Mouse (Mus musculus) limb, embryonic 15.5 days (tissue): ENCODE data around the gene Snx9. TPM values are rescaled to one million over a fixed set of nuclear protein-coding genes. Genes with fewer than 3 reads are reported as not detected.

Experiments
- ATAC-seq: fragments of 200-750 bp; cut with Nextera tagmentation; 2 replicates; pipeline ENCODE4 v1.8.0; 2017; ENCODE audit warnings: low read depth, moderate TSS enrichment; ENCODE audit not compliant: insufficient number of reproducible peaks, low FRiP score, low TSS enrichment
- H3K27ac ChIP-seq: fragments of 300-500 bp; sonication (generic); 2 replicates; pipeline ENCODE4 v1.5.1; 2015; ENCODE audit warnings: moderate library complexity, mild to moderate bottlenecking, inconsistent platforms
- H3K27me3 ChIP-seq: fragments of 300-500 bp; sonication (generic); 2 replicates; pipeline ENCODE4 v1.6.1; 2015; ENCODE audit warnings: inconsistent platforms
- H3K36me3 ChIP-seq: fragments of 300-500 bp; sonication (generic); 2 replicates; pipeline ENCODE4 v1.6.1; 2015; ENCODE audit warnings: inconsistent platforms
- H3K4me1 ChIP-seq: fragments of 300-500 bp; sonication (generic); 2 replicates; pipeline ENCODE4 v1.6.1; 2015; ENCODE audit warnings: inconsistent platforms
- H3K4me2 ChIP-seq: fragments of 300-500 bp; sonication (generic); 2 replicates; pipeline ENCODE4 v1.6.1; 2015; ENCODE audit warnings: mild to moderate bottlenecking, inconsistent platforms
- H3K4me3 ChIP-seq: fragments of 300-500 bp; sonication (generic); 2 replicates; pipeline ENCODE4 v1.5.1; 2015; ENCODE audit warnings: mild to moderate bottlenecking, inconsistent platforms
- H3K9ac ChIP-seq: fragments of 300-500 bp; sonication (generic); 2 replicates; pipeline ENCODE4 v1.6.1; 2015; ENCODE audit warnings: inconsistent platforms
- H3K9me3 ChIP-seq: fragments of 300-500 bp; sonication (generic); 2 replicates; pipeline ENCODE4 v1.6.1; 2016; ENCODE audit warnings: inconsistent platforms
- WGBS: fragments of 180-500 bp; shearing (Covaris S2); methylation state at CpG from one replicate; pipeline ENCODE4 v1.1.7; 2015; 5-methylcytosine and 5-hydroxymethylcytosine counted together
- polyA plus RNA-seq: library from polyadenylated mRNA; unstranded; fragments of >200 nt; fragmentation: Nextera tagmentation; extraction: Ambion mirVana; gene quantifications from 2 replicates; pipeline ENCODE4 v1.2.1, GENCODE M21; 2015

The Snx9 gene
- polyA plus RNA-seq, 1 experiment from 2014 or later, result 34.9 TPM

GRCm38 (mm10) chr17:5977921-5978504 is 136.9 kb downstream of the Snx9 start:
- H3K9ac ChIP-seq, result no peak overlapping the region
- H3K9me3 ChIP-seq, result no peaks in the 10 kb centered on the region
- WGBS, result 74% methylated on average over 8 of the region's 8 CpGs
- no peak overlapping the region for H3K4me3 ChIP-seq
- no peaks in the 10 kb centered on the region for H3K27me3 ChIP-seq
- peak overlapping the region; percentile 7; the same call in 1 of the 2 replicates for H3K27ac ChIP-seq
- H3K36me3 ChIP-seq, result no peaks in the 10 kb centered on the region
- H3K4me2 ChIP-seq, result no peak overlapping the region
- peaks cover 35% of the 10 kb centered on the region for H3K4me1 ChIP-seq
- no peak for ATAC-seq

- Histone ChIP-seq H3K27ac (no peak overlapping the region), H3K4me2 (no peak overlapping the region), H3K27me3 (no peaks in the 10 kb centered on the region), H3K4me3 (no peak overlapping the region), H3K9me3 (no peaks in the 10 kb centered on the region), H3K9ac (no peak overlapping the region), H3K36me3 (no peaks in the 10 kb centered on the region), H3K4me1 (peaks cover 38% of the 10 kb centered on the region)
- 78% methylated on average over 10 of the region's 10 CpGs for WGBS
- no peak for ATAC-seq
Measured at GRCm38 (mm10) chr17:5978505-5979077, 137.5 kb downstream of the Snx9 start.

- Histone ChIP-seq H3K9me3 (no peaks in the 10 kb centered on the region), H3K36me3 (no peaks in the 10 kb centered on the region), H3K4me3 (no peak overlapping the region), H3K27me3 (no peaks in the 10 kb centered on the region), H3K4me1 (peaks cover 36% of the 10 kb centered on the region), H3K9ac (no peak overlapping the region), H3K27ac (no peak overlapping the region), H3K4me2 (no peak overlapping the region)
- WGBS, result 44% methylated on average over 6 of the region's 6 CpGs
- ATAC-seq, result no peak
Measured at GRCm38 (mm10) chr17:5980860-5981259, 139.7 kb downstream of the Snx9 start.

Other genes starting within 250 kb of the Snx9 start
- 3.0 and 3.8 TPM in 2 replicates for gene Synj2, start 100.0 kb downstream of the Snx9 start, polyA plus RNA-seq
- 4.6 and 6.2 TPM in 2 replicates for gene Serac1, start 238.4 kb downstream of the Snx9 start, polyA plus RNA-seq
- 156 and 167 TPM in 2 replicates for gene Gtf2h5, start 238.5 kb downstream of the Snx9 start, polyA plus RNA-seq